Mouse (Mus musculus): Measurements from ENCODE around the gene F2rl1.

The F2rl1 gene

GRCm38 (mm10) chr13:95524674-95525491 is at the start of gene F2rl1:
TSS of gene F2rl1 (minus strand) at chr13:95525227.
- DNase-seq (ENCODE audit: extremely low read depth, insufficient read length, low spot score), result peak; percentile 53

- no peak for DNase-seq (ENCODE audit: extremely low read depth, insufficient read length, low spot score)
Observed at GRCm38 (mm10) chr13:95570877-95571276, 45.9 kb upstream of the F2rl1 start.

GRCm38 (mm10) chr13:95569326-95569725 is 44.3 kb upstream of the F2rl1 start:
- DNase-seq (ENCODE audit: extremely low read depth, insufficient read length, low spot score), result no peak

DNA sequence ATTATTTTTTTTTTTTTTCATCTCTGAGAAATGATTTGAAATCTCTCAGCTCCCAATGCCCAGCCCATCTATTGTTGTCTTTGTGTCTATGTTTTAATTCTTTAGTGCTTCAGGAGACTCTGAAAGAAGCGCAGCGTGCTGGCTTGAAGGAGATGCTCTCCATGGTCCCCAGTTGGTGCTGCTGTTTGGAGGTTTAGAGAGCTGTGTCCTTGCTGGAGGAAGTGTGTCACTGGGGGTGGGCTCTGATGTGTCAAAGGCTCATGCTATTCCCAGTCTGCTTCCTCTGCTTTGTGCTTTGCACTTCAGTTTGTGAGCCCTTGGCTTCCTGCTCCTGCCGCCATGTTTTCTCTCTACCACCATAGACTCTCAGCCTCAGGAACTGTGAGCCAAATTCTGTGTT is 43.3 kb upstream of the F2rl1 start:
- no peak for DNase-seq (ENCODE audit: extremely low read depth, insufficient read length, low spot score)

DNA sequence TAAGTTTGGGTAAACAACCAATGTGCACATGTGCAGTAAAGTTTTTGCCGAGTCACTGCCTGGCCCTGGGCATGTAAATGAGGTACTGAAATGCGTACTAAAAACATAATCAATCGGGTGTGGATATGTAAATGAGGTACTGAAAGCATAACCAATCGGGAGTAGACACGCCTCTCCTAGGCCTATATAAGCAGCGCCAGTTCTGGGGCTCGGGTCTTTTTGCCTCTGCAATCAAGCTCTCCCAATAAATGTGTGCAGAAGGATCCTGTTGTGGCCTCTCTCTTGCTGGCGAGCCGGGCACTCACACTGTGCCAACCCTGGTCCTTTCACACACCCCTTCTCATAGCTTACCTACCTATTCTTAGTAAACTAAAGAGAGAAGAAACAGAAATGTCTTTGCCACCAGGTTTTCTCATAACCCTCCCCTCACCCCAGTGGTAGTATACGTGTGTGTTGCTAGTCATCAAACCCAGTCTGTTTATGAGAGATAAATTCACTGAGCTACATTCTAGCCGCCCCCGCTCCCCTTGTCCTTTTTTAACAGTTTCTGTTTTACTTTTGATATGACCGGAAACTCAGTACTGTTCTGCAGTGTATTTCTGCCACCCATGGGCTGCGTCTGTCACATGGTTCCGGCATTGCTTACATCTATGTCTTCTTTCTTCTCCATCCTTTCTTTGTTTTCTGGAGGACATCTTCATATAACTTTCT is 42.0 kb upstream of the F2rl1 start:
- DNase-seq (ENCODE audit: extremely low read depth, insufficient read length, low spot score), result no peak

GRCm38 (mm10) chr13:95563693-95564092 is 38.7 kb upstream of the F2rl1 start:
- no peak for DNase-seq (ENCODE audit: extremely low read depth, insufficient read length, low spot score)

GRCm38 (mm10) chr13:95563066-95563610 is 38.1 kb upstream of the F2rl1 start:
- peak; percentile 28 for DNase-seq (ENCODE audit: extremely low read depth, insufficient read length, low spot score)

DNA sequence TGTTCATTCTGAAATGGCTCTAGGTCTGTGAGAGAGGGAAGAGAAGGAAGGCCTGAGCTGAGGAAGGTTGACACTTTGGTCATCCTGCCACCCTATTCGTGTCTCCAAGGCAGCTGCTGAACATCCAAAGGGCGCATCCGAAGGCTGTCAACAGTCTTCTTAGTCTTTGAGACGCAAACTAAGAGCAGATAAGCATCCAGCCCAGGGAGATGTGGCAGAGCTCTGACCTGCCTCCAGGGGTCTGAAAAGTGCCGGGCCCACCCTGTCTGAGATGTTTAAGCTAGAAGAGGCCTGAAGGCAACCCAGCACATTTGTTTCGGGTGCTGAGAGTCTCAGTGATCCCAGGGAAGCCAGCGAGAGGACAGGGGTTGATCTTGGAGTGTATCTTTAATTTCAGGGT is 32.3 kb upstream of the F2rl1 start:
- no peak for DNase-seq (ENCODE audit: extremely low read depth, insufficient read length, low spot score)

DNA sequence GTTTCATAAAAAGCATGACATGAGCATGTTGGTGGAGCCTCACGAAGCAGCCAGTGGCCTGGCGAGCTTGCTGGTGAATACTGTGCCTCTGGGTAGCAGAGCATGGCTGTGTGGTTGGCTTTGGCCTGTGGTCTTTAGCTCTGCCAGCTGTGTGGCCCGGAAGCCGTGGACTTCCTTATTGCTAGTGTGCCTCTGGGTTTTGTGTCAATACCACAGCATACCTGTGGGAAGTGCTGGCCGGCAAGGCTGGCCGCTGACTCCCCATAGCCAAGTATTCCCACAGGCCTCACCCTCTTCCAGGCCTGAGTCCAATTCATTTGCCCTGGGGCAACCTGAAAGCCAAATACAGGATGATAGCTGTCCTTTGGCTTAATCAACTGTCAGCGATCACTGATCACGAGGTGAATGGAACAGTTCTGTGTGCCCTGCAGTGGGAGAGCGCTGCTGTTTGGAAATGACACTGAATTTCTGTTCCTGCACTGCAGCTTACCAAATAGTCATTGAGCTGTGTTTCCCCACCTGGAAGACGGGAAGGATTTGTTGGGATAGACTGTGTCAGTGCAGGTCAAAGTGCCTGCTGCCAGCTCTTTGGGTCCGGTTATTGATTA is 29.0 kb upstream of the F2rl1 start:
- DNase-seq (ENCODE audit: extremely low read depth, insufficient read length, low spot score), result peak; percentile 83

DNA sequence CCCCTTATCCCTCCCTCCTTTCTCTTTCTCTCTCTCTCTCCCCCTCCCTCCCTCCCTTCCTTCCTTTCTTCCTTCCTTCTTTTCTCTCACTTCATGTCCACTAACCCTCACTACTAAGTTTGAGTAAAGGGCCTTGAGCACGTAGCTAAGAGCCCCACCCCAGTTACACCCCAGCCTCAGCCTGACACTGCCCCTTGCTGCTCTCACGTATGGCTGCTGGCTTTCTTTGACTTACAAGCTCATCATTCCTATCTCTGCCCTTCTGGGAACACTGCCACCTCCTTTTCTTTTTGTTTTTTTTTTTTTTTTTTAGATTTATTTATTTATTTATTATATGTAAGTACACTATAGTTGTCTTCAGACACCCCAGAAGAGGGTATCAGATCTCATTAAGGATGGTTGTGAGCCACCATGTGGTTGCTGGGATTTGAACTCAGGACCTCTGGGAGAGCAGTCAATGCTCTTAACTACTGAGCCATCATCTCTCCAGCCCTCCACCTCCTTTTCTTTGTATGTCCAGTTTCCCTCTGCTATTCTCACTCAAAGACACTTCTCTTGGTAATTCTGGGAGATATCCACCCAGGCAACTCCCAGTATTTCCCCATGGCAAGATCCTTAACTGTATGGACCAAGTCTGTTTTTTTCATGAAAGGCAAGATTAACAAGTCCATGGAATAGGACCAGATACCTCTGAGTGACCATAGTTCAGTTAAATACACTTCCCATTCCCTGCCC is 25.8 kb upstream of the F2rl1 start:
- DNase-seq (ENCODE audit: extremely low read depth, insufficient read length, low spot score), result no peak

DNA sequence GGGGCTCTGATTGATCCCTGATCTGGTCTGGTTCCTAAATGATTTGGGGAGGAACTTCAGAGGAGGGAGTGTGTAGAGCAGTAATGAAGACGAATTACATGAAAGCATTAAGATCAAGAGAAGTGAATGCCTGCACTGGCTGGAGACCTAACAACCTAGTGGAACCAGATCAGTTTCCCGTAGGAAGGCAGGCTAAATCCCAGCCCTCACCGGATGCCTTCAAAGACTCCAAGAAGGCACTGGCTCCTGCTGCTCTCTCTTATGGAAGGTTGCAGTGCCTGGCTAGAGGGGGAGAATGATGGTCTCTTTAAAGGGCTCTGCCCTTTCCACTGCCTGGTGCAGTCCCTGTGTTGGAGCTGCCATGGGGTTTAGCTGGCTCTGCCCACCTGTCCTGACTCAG is 24.4 kb upstream of the F2rl1 start:
- DNase-seq (ENCODE audit: extremely low read depth, insufficient read length, low spot score), result no peak

DNA sequence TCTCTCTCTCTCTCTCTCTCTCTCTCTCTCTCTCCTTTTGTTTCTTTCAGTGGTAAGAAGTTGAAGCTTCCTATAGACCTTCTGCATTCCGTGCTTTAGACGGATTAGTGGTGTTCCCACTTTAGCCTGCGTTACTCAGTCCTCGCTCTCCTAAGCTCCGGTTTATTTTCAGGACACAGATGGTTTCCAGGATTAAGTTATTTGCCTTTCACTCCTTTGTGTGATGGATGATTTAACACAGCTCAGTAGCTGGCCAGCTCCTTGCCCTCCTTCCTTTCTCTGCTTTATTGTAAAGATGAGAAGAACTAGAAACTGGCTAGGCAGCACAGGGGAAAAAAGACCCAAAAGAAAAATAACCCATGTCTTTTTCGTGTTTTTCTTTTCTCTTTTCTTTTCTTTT is 23.8 kb upstream of the F2rl1 start:
- DNase-seq (ENCODE audit: extremely low read depth, insufficient read length, low spot score), result no peak

DNA sequence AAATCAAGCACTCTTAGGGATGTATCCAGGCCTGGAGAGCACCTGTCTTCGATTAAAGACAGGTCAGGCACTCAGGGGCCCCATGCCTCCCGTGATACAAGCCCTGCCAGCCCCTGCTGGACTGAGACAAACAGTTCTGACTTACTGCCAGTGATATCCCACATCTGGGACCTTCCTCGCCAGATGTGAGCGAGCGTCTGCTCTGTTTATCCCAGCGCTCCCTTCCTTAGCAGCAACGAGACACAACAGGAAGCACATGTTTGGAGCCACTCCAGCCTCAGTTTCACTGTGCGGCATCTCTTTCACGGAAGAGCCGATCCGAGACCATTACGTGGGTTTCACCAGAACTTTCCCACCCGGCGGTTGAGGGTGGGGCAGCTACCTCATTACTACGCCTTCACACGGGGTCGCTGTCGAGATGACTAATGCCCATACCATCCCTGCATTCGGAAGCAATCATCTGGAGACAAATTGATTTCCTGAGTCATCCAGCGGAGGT is 23.3 kb upstream of the F2rl1 start:
- DNase-seq (ENCODE audit: extremely low read depth, insufficient read length, low spot score), result peak; percentile 69

DNA sequence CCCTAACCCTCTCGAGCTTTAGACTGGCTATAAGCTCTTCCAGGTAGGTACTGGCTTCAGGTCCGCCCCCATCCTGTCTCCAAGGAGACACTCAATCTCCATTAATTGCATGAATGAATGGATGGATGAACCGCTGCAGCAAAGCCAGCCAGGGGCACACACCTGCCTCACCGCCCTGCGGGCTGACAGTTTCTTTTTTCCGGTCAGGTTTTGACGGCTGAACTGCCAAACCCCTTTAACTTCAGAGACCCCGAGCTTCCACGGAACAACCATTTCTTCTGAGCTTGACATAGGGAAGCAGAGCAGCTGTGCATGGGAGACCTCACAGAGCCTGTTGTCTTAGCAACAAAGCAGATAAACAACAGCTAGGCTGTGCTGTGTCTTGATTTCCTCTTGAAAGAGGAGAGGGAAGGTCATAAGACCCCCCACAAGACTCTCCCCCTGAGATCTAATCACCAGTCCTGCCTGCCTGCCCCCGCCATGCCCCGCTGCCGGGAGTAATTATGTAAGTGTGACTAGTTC is 22.1 kb upstream of the F2rl1 start:
- no peak for DNase-seq (ENCODE audit: extremely low read depth, insufficient read length, low spot score)

DNA sequence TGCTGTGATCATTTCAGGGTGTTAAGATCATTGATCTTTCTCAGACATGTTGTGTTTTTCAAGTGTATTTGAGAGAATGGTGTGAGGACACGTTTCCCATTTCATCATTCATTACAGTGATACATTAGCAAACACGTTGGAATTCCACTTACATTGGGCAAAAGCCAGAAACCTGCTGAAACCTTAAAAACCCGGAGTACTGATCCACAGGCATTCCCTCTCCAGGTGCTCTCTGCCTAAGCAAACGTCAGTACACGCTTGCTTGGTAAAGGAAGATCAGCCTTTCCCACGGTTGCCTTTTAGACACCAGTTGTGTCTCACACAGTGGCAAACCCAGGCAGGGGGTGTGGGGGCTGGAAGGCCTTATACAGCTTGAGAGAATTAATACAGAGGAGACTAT is 21.2 kb upstream of the F2rl1 start:
- DNase-seq (ENCODE audit: extremely low read depth, insufficient read length, low spot score), result no peak

DNA sequence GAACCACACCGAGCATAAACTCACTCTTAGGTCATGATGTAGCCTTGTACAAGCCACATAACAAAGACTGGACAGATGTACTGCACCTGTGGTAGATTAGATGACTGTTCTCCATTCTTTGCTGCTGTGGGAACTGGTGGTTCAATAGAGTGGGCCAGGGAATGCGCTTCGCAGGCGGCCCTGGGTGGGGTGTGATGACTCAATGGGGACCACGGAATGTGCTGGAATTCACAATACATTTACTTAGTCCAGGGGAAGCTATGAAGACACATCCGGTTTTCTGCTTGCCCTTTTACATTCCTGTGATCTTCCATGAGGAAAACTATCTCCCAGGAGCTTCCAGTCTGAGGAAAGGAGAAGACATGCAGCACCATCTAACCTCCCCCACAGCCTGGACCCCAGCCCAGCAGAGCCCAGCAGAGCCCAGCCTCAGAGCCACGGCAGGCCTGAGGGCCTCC is 20.7 kb upstream of the F2rl1 start:
- DNase-seq (ENCODE audit: extremely low read depth, insufficient read length, low spot score), result peak; percentile 54

- DNase-seq (ENCODE audit: extremely low read depth, insufficient read length, low spot score), result no peak
Observed at GRCm38 (mm10) chr13:95538021-95538420, 13.0 kb upstream of the F2rl1 start.

DNA sequence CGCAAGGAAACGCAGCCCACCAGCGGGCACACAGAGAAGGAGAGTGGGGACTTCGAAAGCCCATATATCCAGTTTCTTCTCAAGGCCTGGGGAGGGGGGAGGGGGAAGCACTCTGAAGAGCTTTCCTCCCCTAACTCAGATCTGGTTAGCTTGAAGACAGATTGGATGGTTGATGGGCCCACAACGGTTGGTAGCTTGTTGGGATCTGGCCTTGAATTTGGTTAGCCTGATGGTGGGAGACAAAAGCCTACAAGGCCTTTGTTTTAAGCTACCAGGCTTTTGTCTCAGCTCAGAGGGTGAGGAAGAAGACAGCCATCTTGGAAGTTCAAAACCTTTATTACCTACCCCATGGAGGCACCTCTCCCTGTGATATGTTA is 11.1 kb upstream of the F2rl1 start:
- no peak for DNase-seq (ENCODE audit: extremely low read depth, insufficient read length, low spot score)

DNA sequence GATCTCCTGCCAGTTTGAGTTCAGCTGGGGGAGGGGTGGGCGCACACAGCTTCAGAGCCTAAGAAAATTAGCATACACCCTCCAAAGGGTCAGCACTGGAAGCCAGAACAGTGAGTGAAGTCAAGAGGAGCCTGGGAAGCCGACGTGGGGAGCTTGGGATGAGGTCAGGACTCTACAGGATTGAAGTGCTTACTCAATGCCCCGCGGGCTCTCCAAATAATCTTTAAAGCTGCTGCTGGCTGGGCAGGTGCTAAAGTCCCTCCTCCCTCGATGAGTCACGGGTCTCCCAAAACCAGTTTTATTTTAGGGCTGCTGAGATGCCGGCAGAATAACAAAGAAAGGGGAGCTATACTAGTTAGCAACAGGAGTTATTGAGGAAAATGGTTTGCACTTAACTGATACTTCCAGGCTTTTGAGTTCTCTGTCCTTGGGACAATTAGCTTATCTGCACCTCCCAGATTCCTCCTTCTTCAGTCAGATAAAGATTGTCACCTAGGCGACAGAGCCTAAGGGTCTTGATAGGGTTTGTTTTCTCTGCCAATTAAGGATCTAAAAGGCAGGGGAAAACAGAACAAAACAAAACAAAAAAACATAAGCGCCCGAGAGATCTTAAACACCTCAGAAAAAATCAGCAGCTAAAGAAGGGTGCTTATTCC is 10.6 kb upstream of the F2rl1 start:
- DNase-seq (ENCODE audit: extremely low read depth, insufficient read length, low spot score), result no peak

DNA sequence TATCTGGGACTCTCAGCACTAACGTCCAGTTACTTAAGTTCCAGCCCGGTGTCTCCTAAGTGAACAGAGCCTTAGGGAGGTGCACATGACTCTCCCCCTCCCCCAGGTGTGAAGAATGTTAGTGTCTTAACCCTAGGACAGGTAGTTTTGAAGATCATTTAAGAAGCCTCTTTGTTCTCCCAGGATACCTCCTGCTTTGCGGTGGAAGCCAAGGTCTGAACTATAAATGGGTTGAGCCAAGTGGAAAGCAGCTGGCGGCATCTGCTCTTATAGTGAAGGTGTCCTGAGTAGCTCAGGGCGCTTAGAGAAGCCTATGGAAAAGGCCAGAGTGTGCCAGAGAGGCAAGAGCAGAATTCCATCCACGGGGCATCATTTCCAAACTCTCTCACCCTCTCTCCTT is 10.0 kb upstream of the F2rl1 start:
- no peak for DNase-seq (ENCODE audit: extremely low read depth, insufficient read length, low spot score)
